Mouse (Mus musculus) limb, embryonic 12.5 days (tissue): ENCODE data around the gene Siae. TPM values are rescaled to one million over a fixed set of nuclear protein-coding genes. Genes with fewer than 3 reads are reported as not detected.

Experiments
- ATAC-seq: fragments of 200-750 bp; cut with Nextera tagmentation; 2 replicates; pipeline ENCODE4 v1.8.0; 2017; ENCODE audit warnings: low read depth, moderate TSS enrichment; ENCODE audit not compliant: insufficient number of reproducible peaks, insufficient read depth, low FRiP score, low TSS enrichment
- H3K27ac ChIP-seq: fragments of 300-500 bp; sonication (generic); 2 replicates; pipeline ENCODE4 v1.5.1; 2016; ENCODE audit warnings: mild to moderate bottlenecking, moderate library complexity
- H3K27me3 ChIP-seq: fragments of 300-500 bp; sonication (generic); 2 replicates; pipeline ENCODE4 v1.6.1; 2016; ENCODE audit warnings: mild to moderate bottlenecking, moderate library complexity
- H3K36me3 ChIP-seq: fragments of 300-500 bp; sonication (generic); 2 replicates; pipeline ENCODE4 v1.6.1; 2016; ENCODE audit warnings: mild to moderate bottlenecking, moderate library complexity
- H3K4me1 ChIP-seq: fragments of 300-500 bp; sonication (generic); replicated peaks from 2 replicates; pipeline ENCODE4 v1.6.1; 2016
- H3K4me2 ChIP-seq: fragments of 300-500 bp; sonication (generic); 2 replicates; pipeline ENCODE4 v1.6.1; 2016; ENCODE audit warnings: mild to moderate bottlenecking, moderate library complexity
- H3K4me3 ChIP-seq: fragments of 300-500 bp; sonication (generic); replicated peaks from 2 replicates; pipeline ENCODE4 v1.5.1; 2016; ENCODE audit warnings: mild to moderate bottlenecking
- H3K9ac ChIP-seq: fragments of 300-500 bp; sonication (generic); replicated peaks from 2 replicates; pipeline ENCODE4 v1.6.1; 2016; ENCODE audit warnings: mild to moderate bottlenecking, moderate library complexity
- H3K9me3 ChIP-seq: fragments of 300-500 bp; sonication (generic); 2 replicates; pipeline ENCODE4 v1.6.1; 2016; ENCODE audit warnings: mild to moderate bottlenecking, moderate library complexity
- WGBS: fragments of 180-500 bp; shearing (Covaris S2); methylation state at CpG from one replicate; pipeline ENCODE4 v1.1.7; 2016; 5-methylcytosine and 5-hydroxymethylcytosine counted together
- polyA plus RNA-seq: library from polyadenylated mRNA; unstranded; fragments of >200 nt; fragmentation: Nextera tagmentation; extraction: Ambion mirVana; gene quantifications from 2 replicates; pipeline ENCODE4 v1.2.1, GENCODE M21; 2016

Siae gene
- polyA plus RNA-seq, 1 experiment from 2014 or later = 4.5 TPM

DNA sequence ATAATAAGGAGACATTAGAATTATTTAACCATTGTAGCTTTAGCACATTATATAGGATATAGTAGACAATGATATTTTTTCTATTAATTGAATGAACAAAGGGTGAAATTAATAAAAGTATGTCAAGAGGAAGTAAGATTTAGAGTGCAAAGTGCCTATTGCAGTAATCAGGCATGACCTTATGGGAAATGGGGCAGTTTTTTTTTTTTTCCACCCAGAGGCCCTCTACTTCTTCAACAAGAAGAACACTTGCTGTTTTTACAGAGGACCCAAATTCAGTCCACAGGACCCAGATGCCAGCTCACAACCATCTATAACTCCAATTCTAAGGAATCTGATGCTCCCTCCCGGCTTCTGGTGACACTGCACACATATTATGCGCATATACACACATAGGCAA, 5.1 kb downstream of the Siae start:
- Histone ChIP-seq H3K9ac (no peak overlapping the region), H3K27me3 (peaks cover 11% of the 10 kb centered on the region; the same call in 1 of the 2 replicates), H3K4me2 (no peak overlapping the region), H3K27ac (no peak overlapping the region), H3K4me1 (peaks cover 7% of the 10 kb centered on the region), H3K9me3 (no peaks in the 10 kb centered on the region), H3K36me3 (no peaks in the 10 kb centered on the region), H3K4me3 (no peak overlapping the region)
- ATAC-seq = no peak
- 91% methylated on average over 2 of the region's 2 CpGs for WGBS

GRCm38 (mm10) chr9:37563805-37564204, 8.3 kb downstream of the Siae start:
- no peak for ATAC-seq
- WGBS = 46% methylated on average over 1 of the region's 1 CpGs
- 0 out of 2 replicates have a peak, but pooled peaks cover 3% of the 10 kb centered on the region for H3K27me3 ChIP-seq

GRCm38 (mm10) chr9:37567019-37567418, 11.5 kb downstream of the Siae start:
- Histone ChIP-seq H3K27ac (no peak overlapping the region), H3K36me3 (no peaks in the 10 kb centered on the region), H3K4me3 (no peak overlapping the region), H3K9me3 (no peaks in the 10 kb centered on the region), H3K4me1 (peaks cover 20% of the 10 kb centered on the region), H3K4me2 (no peak overlapping the region), H3K27me3 (0 out of 2 replicates have a peak, but pooled peaks cover 3% of the 10 kb centered on the region), H3K9ac (no peak overlapping the region)
- no peak for ATAC-seq
- 91% methylated on average over 2 of the region's 2 CpGs for WGBS

More at GRCm38 (mm10) chr9:37563805-37564204, 8.3 kb downstream of the Siae start:
- H3K4me1 ChIP-seq = peaks cover 20% of the 10 kb centered on the region
- no peak overlapping the region for H3K4me2 ChIP-seq
- H3K9me3 ChIP-seq = no peaks in the 10 kb centered on the region
- no peak overlapping the region for H3K9ac ChIP-seq
- no peaks in the 10 kb centered on the region for H3K36me3 ChIP-seq
- H3K4me3 ChIP-seq = no peak overlapping the region
- no peak overlapping the region for H3K27ac ChIP-seq

DNA sequence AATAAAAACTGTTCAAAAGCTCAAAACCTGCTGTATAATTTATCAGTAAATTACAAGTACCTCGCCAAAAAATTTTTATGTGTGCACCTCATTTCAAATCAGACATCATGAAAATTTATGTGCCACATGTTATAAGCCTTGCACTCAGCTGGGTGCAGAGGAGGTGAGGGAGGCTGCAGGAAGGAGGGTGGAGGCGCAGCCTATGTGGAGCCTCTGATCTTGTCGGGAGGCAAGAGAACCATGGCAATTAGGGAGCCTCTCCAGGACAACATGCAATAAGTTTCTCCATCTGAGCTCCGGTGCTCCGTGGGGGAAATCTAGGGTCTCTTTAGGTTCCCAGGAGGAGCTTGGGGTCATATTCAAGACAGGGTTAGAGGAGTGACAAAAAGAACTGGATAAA, 12.0 kb downstream of the Siae start:
- WGBS = 15% methylated on average over 5 of the region's 5 CpGs
- Histone ChIP-seq H3K9me3 (no peaks in the 10 kb centered on the region), H3K36me3 (no peaks in the 10 kb centered on the region), H3K4me1 (peaks cover 20% of the 10 kb centered on the region), H3K27me3 (0 out of 2 replicates have a peak, but pooled peaks cover 3% of the 10 kb centered on the region), H3K4me3 (no peak overlapping the region), H3K27ac (no peak overlapping the region), H3K9ac (no peak overlapping the region), H3K4me2 (peak overlapping the region; percentile 40)
- ATAC-seq = peak; percentile 76; the same call in 1 of the 2 replicates

DNA sequence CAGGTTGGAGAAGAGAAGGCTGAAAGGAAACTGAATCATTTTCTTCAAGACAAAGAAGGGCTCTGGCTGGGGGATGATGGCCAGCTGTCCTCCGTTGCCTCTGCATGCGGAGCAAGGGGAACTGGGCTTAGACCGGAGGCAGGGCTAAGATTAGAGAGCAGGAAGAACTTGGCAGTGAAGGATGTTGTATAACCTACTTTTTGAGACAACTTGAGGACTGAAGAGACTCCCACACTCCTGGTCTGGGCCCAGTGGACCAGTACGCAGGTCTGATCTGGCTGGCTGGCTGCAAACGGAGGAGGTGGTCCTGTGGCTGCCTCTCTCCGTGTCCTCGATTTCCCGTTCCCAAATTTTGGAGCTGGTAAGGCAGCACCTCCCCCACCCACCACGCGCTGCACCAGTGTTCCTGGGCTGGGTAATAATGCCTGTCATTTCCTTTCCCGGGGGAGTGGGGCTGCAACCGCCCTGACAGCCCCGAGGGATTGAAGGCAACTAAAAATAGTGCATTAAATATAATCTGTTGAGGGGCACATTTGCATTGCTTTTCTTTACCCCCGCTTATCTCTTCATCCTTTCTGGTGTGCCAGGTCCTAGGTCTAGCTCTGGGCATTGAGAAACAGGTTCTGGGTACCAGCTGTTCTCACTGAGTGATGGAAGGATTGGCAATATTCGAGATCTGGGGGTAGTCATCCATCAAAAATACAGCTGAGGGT, 12.6 kb downstream of the Siae start:
- WGBS = 21% methylated on average over 15 of the region's 15 CpGs
- no peaks in the 10 kb centered on the region for H3K36me3 ChIP-seq
- H3K9me3 ChIP-seq = no peaks in the 10 kb centered on the region
- H3K4me3 ChIP-seq = no peak overlapping the region
- 0 out of 2 replicates have a peak, but pooled peaks cover 3% of the 10 kb centered on the region for H3K27me3 ChIP-seq
- peaks cover 20% of the 10 kb centered on the region for H3K4me1 ChIP-seq
- no peak overlapping the region for H3K27ac ChIP-seq
- H3K9ac ChIP-seq = no peak overlapping the region
- peak; percentile 47; the same call in 1 of the 2 replicates for ATAC-seq
- peak overlapping the region; percentile 40 for H3K4me2 ChIP-seq

DNA sequence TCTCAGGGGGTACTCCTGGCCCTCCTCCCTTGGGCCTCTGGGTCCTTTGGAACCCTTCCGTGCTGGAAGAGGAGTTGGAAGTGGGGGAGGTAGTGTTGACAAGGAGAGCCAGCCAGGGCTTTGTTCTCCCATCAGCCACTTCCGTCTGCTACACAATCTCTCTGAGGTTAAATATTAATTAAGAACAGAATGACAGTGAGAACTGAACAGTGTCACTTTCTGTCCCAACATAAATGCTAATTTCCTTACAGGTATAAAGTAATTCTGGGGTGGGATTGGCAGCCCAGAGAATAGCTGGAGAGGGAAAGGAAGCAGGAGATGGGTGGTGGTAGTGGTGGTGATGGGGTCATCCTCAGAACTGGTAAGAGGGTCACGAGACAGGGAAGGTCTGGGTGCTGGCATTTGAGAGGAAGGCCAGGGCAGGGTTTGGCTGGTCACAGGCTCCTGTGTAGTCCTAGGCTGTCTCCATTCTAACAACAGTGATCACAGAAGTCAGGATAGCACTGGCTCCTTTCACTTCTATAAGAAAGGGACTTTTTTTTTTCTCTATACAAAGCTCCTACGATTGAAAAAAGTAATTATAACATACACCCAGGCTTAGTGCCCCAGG, 13.2 kb downstream of the Siae start:
- Histone ChIP-seq H3K4me2 (no peak overlapping the region), H3K27me3 (0 out of 2 replicates have a peak, but pooled peaks cover 3% of the 10 kb centered on the region), H3K36me3 (no peaks in the 10 kb centered on the region), H3K27ac (no peak overlapping the region), H3K4me1 (peaks cover 20% of the 10 kb centered on the region), H3K9ac (no peak overlapping the region), H3K9me3 (no peaks in the 10 kb centered on the region), H3K4me3 (no peak overlapping the region)
- ATAC-seq = no peak
- WGBS = 48% methylated on average over 4 of the region's 4 CpGs

- H3K9ac ChIP-seq = no peak overlapping the region
- H3K4me3 ChIP-seq = no peak overlapping the region
- H3K4me2 ChIP-seq = no peak overlapping the region
- no peak overlapping the region for H3K27ac ChIP-seq
- 82% methylated on average over 2 of the region's 2 CpGs for WGBS
- 0 out of 2 replicates have a peak, but pooled peaks cover 3% of the 10 kb centered on the region for H3K27me3 ChIP-seq
- no peak for ATAC-seq
- H3K36me3 ChIP-seq = no peaks in the 10 kb centered on the region
- peaks cover 20% of the 10 kb centered on the region for H3K4me1 ChIP-seq
- no peaks in the 10 kb centered on the region for H3K9me3 ChIP-seq
Observed at GRCm38 (mm10) chr9:37569231-37569835, 13.8 kb downstream of the Siae start.

GRCm38 (mm10) chr9:37572204-37572876, 16.8 kb downstream of the Siae start:
- H3K4me1 ChIP-seq = peaks cover 20% of the 10 kb centered on the region
- no peak overlapping the region for H3K4me2 ChIP-seq
- WGBS = 59% methylated on average over 3 of the region's 3 CpGs
- H3K4me3 ChIP-seq = no peak overlapping the region
- H3K27ac ChIP-seq = no peak overlapping the region
- H3K27me3 ChIP-seq = 0 out of 2 replicates have a peak, but pooled peaks cover 3% of the 10 kb centered on the region
- ATAC-seq = no peak
- no peaks in the 10 kb centered on the region for H3K36me3 ChIP-seq
- no peak overlapping the region for H3K9ac ChIP-seq
- no peaks in the 10 kb centered on the region for H3K9me3 ChIP-seq

GRCm38 (mm10) chr9:37576436-37576930, 21.0 kb downstream of the Siae start:
- Histone ChIP-seq H3K4me2 (peak overlapping the region; percentile 49), H3K4me1 (peaks cover 7% of the 10 kb centered on the region), H3K27ac (no peak overlapping the region), H3K9me3 (no peaks in the 10 kb centered on the region), H3K9ac (no peak overlapping the region; the same call in 1 of the 2 replicates), H3K27me3 (no peaks in the 10 kb centered on the region), H3K36me3 (no peaks in the 10 kb centered on the region), H3K4me3 (0 out of 2 replicates have a peak overlapping the region, but pooled peaks have one; percentile 7)
- no peak; the same call in 1 of the 2 replicates for ATAC-seq
- WGBS = 15% methylated on average over 14 of the region's 14 CpGs

DNA sequence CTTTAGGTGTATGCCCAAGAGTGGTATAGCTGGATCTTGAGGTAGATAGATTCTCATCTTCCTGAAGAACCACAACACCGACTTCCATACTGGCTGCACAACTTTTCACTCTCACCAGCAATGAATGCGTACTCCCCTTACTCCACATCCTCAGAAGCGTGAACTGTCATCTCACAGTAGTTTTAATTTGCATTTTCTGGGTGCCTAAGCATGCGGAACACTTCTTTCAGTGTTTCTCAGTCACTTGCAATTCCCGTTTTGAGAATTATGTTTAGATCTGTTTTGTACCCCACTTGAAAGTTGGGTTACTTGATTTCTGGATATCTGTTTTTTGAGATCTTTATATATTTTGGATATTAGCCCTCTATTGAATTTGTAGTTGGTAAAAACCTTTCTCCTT, 28.1 kb downstream of the Siae start:
- Histone ChIP-seq H3K9ac (no peak overlapping the region), H3K4me1 (no peaks in the 10 kb centered on the region), H3K27me3 (no peaks in the 10 kb centered on the region), H3K9me3 (no peaks in the 10 kb centered on the region), H3K4me3 (no peak overlapping the region), H3K36me3 (no peaks in the 10 kb centered on the region), H3K27ac (no peak overlapping the region), H3K4me2 (no peak overlapping the region)
- 89% methylated on average over 5 of the region's 5 CpGs for WGBS
- ATAC-seq = no peak

GRCm38 (mm10) chr9:37586718-37587117, 31.2 kb downstream of the Siae start:
- no peaks in the 10 kb centered on the region for H3K27me3 ChIP-seq
- H3K27ac ChIP-seq = no peak overlapping the region
- H3K9ac ChIP-seq = no peak overlapping the region
- no peaks in the 10 kb centered on the region for H3K36me3 ChIP-seq
- H3K4me2 ChIP-seq = no peak overlapping the region
- 80% methylated on average over 4 of the region's 4 CpGs for WGBS
- H3K4me1 ChIP-seq = no peaks in the 10 kb centered on the region
- H3K9me3 ChIP-seq = no peaks in the 10 kb centered on the region
- no peak for ATAC-seq
- no peak overlapping the region for H3K4me3 ChIP-seq
